Mouse (Mus musculus) spleen, adult 2 months (tissue): ENCODE results near the gene 1700017B05Rik.

Experiments used
- CTCF ChIP-seq: fragments of 200-500 bp; IDR thresholded peaks from 2 replicates; pipeline ENCODE4 v1.5.1; 2011; ENCODE audit warnings: mild to moderate bottlenecking, inconsistent platforms; ENCODE audit not compliant: insufficient read depth, insufficient read length, insufficient replicate concordance; ENCODE audit errors: extremely low read depth
- POLR2A ChIP-seq: fragments of 200-500 bp; IDR thresholded peaks from 2 replicates; pipeline ENCODE4 v1.6.1; 2011; ENCODE audit warnings: low read depth, low read length, inconsistent platforms

- TF ChIP-seq CTCF: no peak
- no peak for TF ChIP-seq POLR2A
These were observed 41.8 kb upstream of the 1700017B05Rik start for GRCm38 (mm10) chr9:57304251-57304650.
